Mouse (Mus musculus) hindbrain, embryonic 16.5 days (tissue): Measurements from ENCODE around the gene Spcs3. TPM values are rescaled to one million over a fixed set of nuclear protein-coding genes. Genes with fewer than 3 reads are reported as not detected.

Experiments used
- ATAC-seq: fragments of 200-750 bp; cut with Nextera tagmentation; 2 replicates; pipeline ENCODE4 v1.8.0; 2017; ENCODE audit warnings: moderate TSS enrichment, moderate library complexity
- H3K27ac ChIP-seq: fragments of 300-500 bp; sonication (generic); 2 replicates; pipeline ENCODE4 v1.5.1; 2014; ENCODE audit warnings: low read depth, mild to moderate bottlenecking, control low read depth, low read length, moderate library complexity
- H3K27me3 ChIP-seq: fragments of 300-500 bp; sonication (generic); replicated peaks from 2 replicates; pipeline ENCODE4 v1.6.1; 2014; ENCODE audit warnings: low read length; ENCODE audit not compliant: control insufficient read depth, insufficient read depth
- H3K36me3 ChIP-seq: fragments of 300-500 bp; sonication (generic); 2 replicates; pipeline ENCODE4 v1.6.1; 2014; ENCODE audit warnings: mild to moderate bottlenecking, low read length, moderate library complexity, mixed read lengths; ENCODE audit not compliant: control insufficient read depth, insufficient read depth
- H3K4me1 ChIP-seq: fragments of 300-500 bp; sonication (generic); 2 replicates; pipeline ENCODE4 v1.6.1; 2014; ENCODE audit warnings: low read depth, low read length; ENCODE audit not compliant: control insufficient read depth, insufficient read depth
- H3K4me2 ChIP-seq: fragments of 300-500 bp; sonication (generic); 2 replicates; pipeline ENCODE4 v1.6.1; 2014; ENCODE audit warnings: mild to moderate bottlenecking, low read length, control low read depth, moderate library complexity
- H3K4me3 ChIP-seq: fragments of 300-500 bp; sonication (generic); 2 replicates; pipeline ENCODE4 v1.5.1; 2014; ENCODE audit warnings: mild to moderate bottlenecking, low read length, control low read depth, moderate library complexity
- H3K9ac ChIP-seq: fragments of 300-500 bp; sonication (generic); 2 replicates; pipeline ENCODE4 v1.6.1; 2014; ENCODE audit warnings: low read depth, mild to moderate bottlenecking, control low read depth, low read length, moderate library complexity
- H3K9me3 ChIP-seq: fragments of 300-500 bp; sonication (generic); 2 replicates; pipeline ENCODE4 v1.6.1; 2014; ENCODE audit warnings: mild to moderate bottlenecking, low read length, moderate library complexity; ENCODE audit not compliant: control insufficient read depth
- WGBS: fragments of 180-500 bp; shearing (Covaris S2); extraction: QIAGEN DNeasy Blood & Tissue Kit; methylation state at CpG from one replicate; pipeline ENCODE4 v1.1.7; 2014; 5-methylcytosine and 5-hydroxymethylcytosine counted together
- polyA plus RNA-seq: library from polyadenylated mRNA; unstranded; fragments of >200 nt; fragmentation: Nextera tagmentation; extraction: Ambion mirVana; gene quantifications from 2 replicates; pipeline ENCODE4 v1.2.1, GENCODE M21; 2015

The Spcs3 gene
- polyA plus RNA-seq, 1 experiment from 2014 or later: 48.5 TPM

GRCm38 (mm10) chr8:54493110-54493509 is 36.7 kb downstream of the Spcs3 start:
- H3K27ac ChIP-seq: no peak overlapping the region
- 14% methylated on average over 6 of the region's 6 CpGs for WGBS
- no peaks in the 10 kb centered on the region for H3K27me3 ChIP-seq
- H3K36me3 ChIP-seq: no peaks in the 10 kb centered on the region
- H3K4me2 ChIP-seq: no peak overlapping the region
- H3K4me1 ChIP-seq: no peaks in the 10 kb centered on the region
- no peak overlapping the region for H3K9ac ChIP-seq
- no peak overlapping the region for H3K4me3 ChIP-seq
- ATAC-seq: 0 out of 2 replicates have a peak, but pooled peaks have one; percentile 16
- H3K9me3 ChIP-seq: no peaks in the 10 kb centered on the region

DNA sequence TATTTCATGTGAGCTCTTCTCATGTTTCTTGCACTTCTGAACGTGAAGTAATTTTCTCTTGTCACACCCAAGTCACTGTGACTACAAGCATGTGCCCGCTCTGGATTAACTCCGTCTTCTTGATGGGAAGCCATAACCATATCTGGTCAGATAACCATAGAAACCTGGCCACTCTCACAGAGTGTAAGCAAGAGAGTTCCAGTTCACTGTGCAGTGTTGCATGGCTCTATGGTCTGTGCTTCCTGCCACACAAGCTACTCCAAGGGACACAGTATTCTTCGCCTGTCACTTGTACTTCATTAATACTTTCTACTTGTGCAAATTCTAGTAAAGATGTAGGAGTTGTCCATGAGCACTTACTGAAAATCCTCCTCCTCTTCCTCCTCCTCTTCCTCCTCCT is 37.9 kb downstream of the Spcs3 start:
- Histone ChIP-seq H3K36me3 (no peaks in the 10 kb centered on the region), H3K27me3 (no peaks in the 10 kb centered on the region), H3K27ac (no peak overlapping the region), H3K4me3 (no peak overlapping the region), H3K9me3 (no peaks in the 10 kb centered on the region), H3K4me2 (no peak overlapping the region), H3K4me1 (no peaks in the 10 kb centered on the region), H3K9ac (no peak overlapping the region)
- ATAC-seq: peak; percentile 55; the same call in 1 of the 2 replicates
- 85% methylated on average over 4 of the region's 4 CpGs for WGBS

- ATAC-seq: peak; percentile 61
- Histone ChIP-seq H3K9me3 (no peaks in the 10 kb centered on the region), H3K4me1 (no peaks in the 10 kb centered on the region), H3K9ac (no peak overlapping the region), H3K27ac (no peak overlapping the region), H3K27me3 (no peaks in the 10 kb centered on the region), H3K36me3 (no peaks in the 10 kb centered on the region), H3K4me3 (no peak overlapping the region), H3K4me2 (no peak overlapping the region)
- WGBS: 26% methylated on average over 6 of the region's 6 CpGs
These were observed 38.6 kb downstream of the Spcs3 start for GRCm38 (mm10) chr8:54491057-54491690.

DNA sequence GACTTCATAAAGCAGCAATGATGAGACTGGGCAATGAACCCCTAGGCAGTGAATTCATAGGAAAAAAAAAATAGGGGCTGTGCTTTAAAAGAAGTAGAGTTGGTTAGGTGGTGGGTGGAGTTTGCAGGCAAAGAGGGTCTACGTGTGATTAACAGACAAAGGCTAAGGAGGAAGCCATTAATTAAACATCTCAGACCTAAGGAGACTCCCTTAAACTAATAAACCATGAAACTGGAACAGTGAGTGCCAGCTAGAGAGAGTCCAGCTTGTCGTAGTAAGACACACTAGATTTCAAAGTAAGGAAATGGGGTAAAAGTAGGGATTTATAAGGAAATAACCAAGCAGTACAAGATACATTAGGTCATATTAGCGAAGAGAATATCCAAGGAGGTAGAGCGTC is 41.4 kb downstream of the Spcs3 start:
- WGBS: 72% methylated on average over 4 of the region's 4 CpGs
- Histone ChIP-seq H3K9me3 (no peaks in the 10 kb centered on the region), H3K4me2 (no peak overlapping the region), H3K36me3 (no peaks in the 10 kb centered on the region), H3K9ac (no peak overlapping the region), H3K27ac (no peak overlapping the region), H3K4me3 (no peak overlapping the region), H3K4me1 (no peaks in the 10 kb centered on the region), H3K27me3 (no peaks in the 10 kb centered on the region)
- ATAC-seq: no peak

DNA sequence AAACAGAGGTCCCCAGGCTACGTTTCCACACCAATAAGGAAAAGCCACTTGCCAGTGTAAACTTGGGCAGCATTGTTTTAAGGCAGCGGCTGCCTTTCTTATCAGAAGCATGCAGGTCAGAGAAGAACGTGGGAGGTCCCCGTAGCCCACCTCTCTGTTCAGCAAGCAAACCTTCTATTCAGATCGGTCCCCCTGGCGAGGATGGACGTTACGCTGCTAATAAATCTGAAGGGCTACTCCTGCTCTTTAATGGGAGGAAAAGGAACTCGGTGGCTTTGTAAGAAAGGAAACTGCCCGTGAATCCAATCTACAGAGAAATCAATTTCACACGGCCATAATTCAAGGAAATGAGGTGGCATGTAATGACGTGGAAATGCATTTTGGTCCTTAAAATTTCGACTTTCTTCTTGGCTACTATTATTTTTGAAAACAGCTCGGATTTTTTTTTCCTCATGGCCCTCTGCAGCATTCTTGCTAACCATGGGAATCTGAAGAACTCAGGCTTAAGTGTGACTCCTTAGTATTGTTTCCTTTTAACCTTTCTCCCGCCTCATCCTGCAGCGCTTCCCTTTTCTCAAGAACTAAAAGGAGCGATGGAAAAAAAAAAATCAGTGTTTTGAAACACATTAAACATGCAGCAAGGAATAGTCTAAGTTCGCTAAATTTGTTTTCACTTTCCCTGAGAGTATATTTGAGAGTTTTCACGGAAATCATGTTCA is 43.1 kb downstream of the Spcs3 start:
- Histone ChIP-seq H3K27me3 (no peaks in the 10 kb centered on the region), H3K9me3 (no peaks in the 10 kb centered on the region), H3K4me1 (no peaks in the 10 kb centered on the region), H3K27ac (no peak overlapping the region), H3K9ac (peak overlapping the region; percentile 20), H3K36me3 (no peaks in the 10 kb centered on the region), H3K4me2 (peak overlapping the region; percentile 43), H3K4me3 (peak overlapping the region; percentile 14)
- WGBS: 38% methylated on average over 19 of the region's 19 CpGs
- no peak for ATAC-seq

Other genes starting within 250 kb of the Spcs3 start
- 6.0 and 6.2 TPM in 2 replicates for gene Asb5, start 418 bp downstream of the Spcs3 start, polyA plus RNA-seq
- 0.24 TPM in 1 of 2 replicates, not detected in the other for gene Spata4, start 70.8 kb upstream of the Spcs3 start, polyA plus RNA-seq